Mouse (Mus musculus): ENCODE data around the gene Sycp2l. TPM values are rescaled to one million over a fixed set of nuclear protein-coding genes. Genes with fewer than 3 reads are reported as not detected.
A peak's percentile ranks its signal among the peaks of the same experiment; 100 is the strongest.

Gene Sycp2l
- polyA plus RNA-seq, 1 experiment from 2014 or later: 0.30 TPM

DNA sequence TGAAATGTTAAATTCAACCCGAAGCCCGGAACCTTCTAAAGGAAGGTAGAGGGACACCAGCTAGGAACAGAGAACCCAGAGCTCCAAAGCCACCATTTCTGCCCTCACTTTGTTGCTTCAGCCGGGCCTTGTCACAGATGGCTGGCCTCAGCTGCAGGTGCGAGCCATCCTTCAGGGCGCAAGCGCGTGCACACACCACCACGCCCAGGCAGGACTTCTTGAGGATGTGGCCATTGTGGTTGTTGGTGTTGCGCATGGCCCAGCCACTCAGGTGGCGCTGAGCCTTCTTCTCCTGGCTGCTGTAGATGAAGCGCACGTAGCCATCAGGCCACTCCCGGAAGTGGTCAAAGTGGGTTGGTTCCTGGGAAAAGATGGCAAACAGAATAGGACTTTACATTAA lies 8.6 kb upstream of the Sycp2l start:
- no peak overlapping the region for H3K4me3 ChIP-seq (ENCODE audit: low read depth, low read length)
- no peaks in the 10 kb centered on the region for H3K27me3 ChIP-seq (replicated peaks; ENCODE audit: control insufficient read depth, insufficient read depth, low read length)
- H3K36me3 ChIP-seq (ENCODE audit: control insufficient read depth, insufficient read depth, low read length): no peaks in the 10 kb centered on the region
- ATAC-seq (replicated peaks; ENCODE audit: low FRiP score, low TSS enrichment, low read depth) (no peak), DNase-seq (ENCODE audit: low spot score) (no peak)
- H3K4me1 ChIP-seq (replicated peaks; ENCODE audit: control insufficient read depth, insufficient read depth, low read length): no peaks in the 10 kb centered on the region
- 92% methylated on average over 13 of the region's 13 CpGs for WGBS
- H3K9ac ChIP-seq (ENCODE audit: low read length): no peak overlapping the region
- H3K4me2 ChIP-seq (ENCODE audit: low read length): no peak overlapping the region
- no peak overlapping the region for H3K27ac ChIP-seq (ENCODE audit: low read depth)
- no peaks in the 10 kb centered on the region for H3K9me3 ChIP-seq (ENCODE audit: control insufficient read depth, low read length)

DNA sequence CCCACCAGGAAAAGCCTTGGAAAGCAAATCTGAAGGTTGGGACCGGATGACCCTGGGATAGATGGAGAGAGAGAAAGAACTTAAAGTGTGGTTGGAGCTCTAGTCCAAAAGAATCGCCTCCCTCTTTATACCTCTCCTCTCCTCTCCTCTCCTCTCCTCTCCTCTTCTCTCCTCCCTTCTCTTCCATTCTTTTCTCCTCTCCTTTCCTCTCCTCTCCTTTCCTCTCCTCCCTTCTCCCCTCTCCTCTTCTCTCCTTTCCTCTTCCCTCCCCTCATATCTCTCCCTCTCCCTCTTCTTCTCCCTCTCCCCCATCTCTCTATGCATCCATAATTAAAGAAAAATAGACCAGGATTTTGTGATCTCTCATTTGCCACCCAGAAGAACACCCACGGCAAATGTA lies 3.2 kb upstream of the Sycp2l start, which contains the start of gene Gcm2:
Gene Gcm2, minus strand, starts transcription at position 101 of the 400 bp plus-strand sequence.
- Histone ChIP-seq H3K27ac (ENCODE audit: low read depth) (no peak within 1 kb of the TSS), H3K4me3 (ENCODE audit: low read depth, low read length) (no peak within 1 kb of the TSS), H3K4me2 (ENCODE audit: low read length) (no peak within 1 kb of the TSS), H3K27me3 (replicated peaks; ENCODE audit: control insufficient read depth, insufficient read depth, low read length) (0 out of 2 replicates have a peak, but pooled peaks cover 12% of the 10 kb centered on the region), H3K4me1 (replicated peaks; ENCODE audit: control insufficient read depth, insufficient read depth, low read length) (no peaks in the 10 kb centered on the region), H3K36me3 (ENCODE audit: control insufficient read depth, insufficient read depth, low read length) (no peaks in the 10 kb centered on the region), H3K9me3 (ENCODE audit: control insufficient read depth, low read length) (no peaks in the 10 kb centered on the region), H3K9ac (ENCODE audit: low read length) (no peak within 1 kb of the TSS)
- ATAC-seq (replicated peaks; ENCODE audit: low FRiP score, low TSS enrichment, low read depth) (no peak), DNase-seq (ENCODE audit: low spot score) (no peak)
- 76% methylated on average over 3 of the region's 3 CpGs for WGBS

- DNase-seq (ENCODE audit: low spot score) (no peak), ATAC-seq (replicated peaks; ENCODE audit: low FRiP score, low TSS enrichment, low read depth) (no peak)
- no peak overlapping the region for H3K4me2 ChIP-seq (ENCODE audit: low read length)
- H3K9ac ChIP-seq (ENCODE audit: low read length): no peak overlapping the region
- H3K27me3 ChIP-seq (replicated peaks; ENCODE audit: control insufficient read depth, insufficient read depth, low read length): 0 out of 2 replicates have a peak, but pooled peaks cover 5% of the 10 kb centered on the region
- no peak overlapping the region for H3K27ac ChIP-seq (ENCODE audit: low read depth)
- H3K4me1 ChIP-seq (replicated peaks; ENCODE audit: control insufficient read depth, insufficient read depth, low read length): no peaks in the 10 kb centered on the region
- 31% methylated on average over 9 of the region's 9 CpGs for WGBS
- no peaks in the 10 kb centered on the region for H3K9me3 ChIP-seq (ENCODE audit: control insufficient read depth, low read length)
- H3K4me3 ChIP-seq (ENCODE audit: low read depth, low read length): no peak overlapping the region
- H3K36me3 ChIP-seq (ENCODE audit: control insufficient read depth, insufficient read depth, low read length): no peaks in the 10 kb centered on the region
Observed at GRCm38 (mm10) chr13:41119152-41119945, 5.2 kb downstream of the Sycp2l start.

DNA sequence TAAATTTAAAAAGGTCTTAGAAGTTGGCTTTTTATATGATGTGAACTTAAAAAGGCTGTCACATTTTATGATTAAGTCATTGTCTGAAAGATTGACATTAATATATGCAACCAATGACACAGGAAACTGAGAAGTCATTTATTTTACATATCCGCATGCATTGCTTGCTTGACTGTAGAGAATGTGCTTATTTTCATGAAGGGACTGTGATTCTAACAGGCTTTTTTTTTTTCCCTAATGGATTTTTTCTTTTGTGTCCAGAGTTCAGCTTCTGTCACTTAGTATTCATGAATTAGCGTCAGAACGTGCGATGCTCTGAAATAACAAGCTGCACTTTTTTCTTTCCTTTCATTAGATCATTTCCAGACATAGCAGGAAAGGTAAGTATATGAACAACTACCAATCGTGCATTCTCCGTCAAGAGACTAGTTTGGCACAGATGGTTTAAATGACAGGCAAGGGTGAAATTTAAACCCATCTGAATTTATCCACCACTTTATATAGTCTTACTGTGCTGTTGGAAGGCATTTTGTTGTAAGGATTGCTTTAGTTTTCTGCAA lies 9.6 kb downstream of the Sycp2l start:
- H3K36me3 ChIP-seq (ENCODE audit: control insufficient read depth, insufficient read depth, low read length): no peaks in the 10 kb centered on the region
- no peak overlapping the region for H3K4me2 ChIP-seq (ENCODE audit: low read length)
- no peaks in the 10 kb centered on the region for H3K9me3 ChIP-seq (ENCODE audit: control insufficient read depth, low read length)
- H3K4me1 ChIP-seq (replicated peaks; ENCODE audit: control insufficient read depth, insufficient read depth, low read length): no peaks in the 10 kb centered on the region
- ATAC-seq (replicated peaks; ENCODE audit: low FRiP score, low TSS enrichment, low read depth) (no peak), DNase-seq (ENCODE audit: low spot score) (no peak)
- no peak overlapping the region for H3K9ac ChIP-seq (ENCODE audit: low read length)
- no peaks in the 10 kb centered on the region for H3K27me3 ChIP-seq (replicated peaks; ENCODE audit: control insufficient read depth, insufficient read depth, low read length)
- WGBS: 91% methylated on average over 6 of the region's 6 CpGs
- no peak overlapping the region for H3K27ac ChIP-seq (ENCODE audit: low read depth)
- H3K4me3 ChIP-seq (ENCODE audit: low read depth, low read length): no peak overlapping the region

DNA sequence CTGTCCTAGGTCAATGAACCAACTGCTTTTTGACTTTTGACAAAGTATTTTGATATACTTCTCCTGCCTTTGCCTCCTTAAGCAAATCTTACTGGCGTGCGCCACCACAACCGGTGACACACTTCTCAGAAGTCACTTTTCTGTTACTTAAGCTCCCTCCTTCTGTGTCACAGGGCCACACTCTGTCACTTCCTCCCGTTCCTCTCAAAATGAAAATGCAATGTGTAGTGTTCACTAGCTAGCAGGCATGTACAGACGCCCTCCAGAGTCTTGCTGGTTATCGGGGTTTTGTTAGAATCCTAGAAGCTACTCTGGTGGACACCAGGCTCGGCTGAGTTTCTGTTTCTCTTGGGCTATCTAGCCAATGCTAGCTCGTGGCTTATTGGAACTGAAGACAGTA lies 14.2 kb downstream of the Sycp2l start:
- Histone ChIP-seq H3K4me1 (replicated peaks; ENCODE audit: control insufficient read depth, insufficient read depth, low read length) (no peaks in the 10 kb centered on the region), H3K36me3 (ENCODE audit: control insufficient read depth, insufficient read depth, low read length) (no peaks in the 10 kb centered on the region), H3K27me3 (replicated peaks; ENCODE audit: control insufficient read depth, insufficient read depth, low read length) (no peaks in the 10 kb centered on the region), H3K9ac (ENCODE audit: low read length) (no peak overlapping the region), H3K4me2 (ENCODE audit: low read length) (no peak overlapping the region), H3K9me3 (ENCODE audit: control insufficient read depth, low read length) (no peaks in the 10 kb centered on the region), H3K4me3 (ENCODE audit: low read depth, low read length) (no peak overlapping the region), H3K27ac (ENCODE audit: low read depth) (no peak overlapping the region)
- ATAC-seq (replicated peaks; ENCODE audit: low FRiP score, low TSS enrichment, low read depth) (no peak), DNase-seq (ENCODE audit: low spot score) (no peak)
- 88% methylated on average over 8 of the region's 8 CpGs for WGBS

GRCm38 (mm10) chr13:41129061-41129460 lies 15.0 kb downstream of the Sycp2l start:
- no peaks in the 10 kb centered on the region for H3K36me3 ChIP-seq (ENCODE audit: control insufficient read depth, insufficient read depth, low read length)
- ATAC-seq (replicated peaks; ENCODE audit: low FRiP score, low TSS enrichment, low read depth) (no peak), DNase-seq (ENCODE audit: low spot score) (no peak)
- H3K9me3 ChIP-seq (ENCODE audit: control insufficient read depth, low read length): no peaks in the 10 kb centered on the region
- H3K9ac ChIP-seq (ENCODE audit: low read length): no peak overlapping the region
- no peak overlapping the region for H3K27ac ChIP-seq (ENCODE audit: low read depth)
- H3K4me1 ChIP-seq (replicated peaks; ENCODE audit: control insufficient read depth, insufficient read depth, low read length): no peaks in the 10 kb centered on the region
- H3K4me3 ChIP-seq (ENCODE audit: low read depth, low read length): no peak overlapping the region
- H3K4me2 ChIP-seq (ENCODE audit: low read length): no peak overlapping the region
- 91% methylated on average over 8 of the region's 8 CpGs for WGBS
- no peaks in the 10 kb centered on the region for H3K27me3 ChIP-seq (replicated peaks; ENCODE audit: control insufficient read depth, insufficient read depth, low read length)

DNA sequence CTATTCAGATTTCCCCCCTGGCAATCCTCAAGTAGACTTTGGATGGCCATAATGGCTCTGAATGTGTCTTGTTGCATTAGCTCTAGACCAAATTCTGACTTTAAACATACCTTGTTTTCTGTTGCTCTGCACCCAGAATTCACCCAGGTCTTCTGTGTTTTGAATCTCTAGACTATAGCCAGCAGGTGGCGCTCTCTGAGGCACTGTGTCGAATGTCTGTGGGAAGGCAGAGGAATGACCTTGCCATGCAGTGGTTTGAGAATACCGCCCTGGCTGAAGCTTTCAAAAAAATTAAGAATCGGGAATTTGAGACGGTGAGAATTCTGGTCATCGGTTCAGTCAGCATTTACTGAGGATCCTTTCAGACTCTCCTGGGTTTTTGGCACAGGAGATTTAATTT lies 20.8 kb downstream of the Sycp2l start:
- Histone ChIP-seq H3K4me2 (ENCODE audit: low read length) (no peak overlapping the region), H3K9me3 (ENCODE audit: control insufficient read depth, low read length) (no peaks in the 10 kb centered on the region), H3K36me3 (ENCODE audit: control insufficient read depth, insufficient read depth, low read length) (no peaks in the 10 kb centered on the region), H3K27me3 (replicated peaks; ENCODE audit: control insufficient read depth, insufficient read depth, low read length) (no peaks in the 10 kb centered on the region), H3K4me1 (replicated peaks; ENCODE audit: control insufficient read depth, insufficient read depth, low read length) (no peaks in the 10 kb centered on the region), H3K27ac (ENCODE audit: low read depth) (no peak overlapping the region), H3K4me3 (ENCODE audit: low read depth, low read length) (no peak overlapping the region), H3K9ac (ENCODE audit: low read length) (no peak overlapping the region)
- ATAC-seq (replicated peaks; ENCODE audit: low FRiP score, low TSS enrichment, low read depth) (no peak), DNase-seq (ENCODE audit: low spot score) (peak; percentile 87)
- 12% methylated on average over 6 of the region's 6 CpGs for WGBS

GRCm38 (mm10) chr13:41145433-41145970 lies 31.4 kb downstream of the Sycp2l start:
- 63% methylated on average over 6 of the region's 6 CpGs for WGBS
- H3K4me2 ChIP-seq (ENCODE audit: low read length): no peak overlapping the region
- no peak for ATAC-seq (replicated peaks; ENCODE audit: low FRiP score, low TSS enrichment, low read depth)
- no peaks in the 10 kb centered on the region for H3K27me3 ChIP-seq (replicated peaks; ENCODE audit: control insufficient read depth, insufficient read depth, low read length)
- H3K27ac ChIP-seq (ENCODE audit: low read depth): no peak overlapping the region
- H3K9me3 ChIP-seq (ENCODE audit: control insufficient read depth, low read length): no peaks in the 10 kb centered on the region
- H3K4me3 ChIP-seq (ENCODE audit: low read depth, low read length): no peak overlapping the region
- no peak for DNase-seq (ENCODE audit: low spot score)
- no peaks in the 10 kb centered on the region for H3K4me1 ChIP-seq (replicated peaks; ENCODE audit: control insufficient read depth, insufficient read depth, low read length)
- no peak overlapping the region for H3K9ac ChIP-seq (ENCODE audit: low read length)
- no peaks in the 10 kb centered on the region for H3K36me3 ChIP-seq (ENCODE audit: control insufficient read depth, insufficient read depth, low read length)

Data from intestine, embryonic 14.5 days (tissue).